Mouse (Mus musculus) ovary, postnatal 36 days (tissue): ENCODE results near the gene Olfr1100.

Experiments used
- DNase-seq: peaks from one replicate; pipeline ENCODE4 v3.0.0; 2022; ENCODE audit warnings: low spot score, mixed read lengths

The Olfr1100 gene

GRCm38 (mm10) chr2:86979854-86980253, at the start of gene Olfr1100:
Gene Olfr1100, minus strand, starts transcription at chr2:86979954.
- no peak for DNase-seq

GRCm38 (mm10) chr2:87026980-87027379, 47.2 kb upstream of the Olfr1100 start, which contains the start of gene Olfr1104:
Gene Olfr1104, minus strand, starts transcription at chr2:87027080.
- DNase-seq: no peak

DNA sequence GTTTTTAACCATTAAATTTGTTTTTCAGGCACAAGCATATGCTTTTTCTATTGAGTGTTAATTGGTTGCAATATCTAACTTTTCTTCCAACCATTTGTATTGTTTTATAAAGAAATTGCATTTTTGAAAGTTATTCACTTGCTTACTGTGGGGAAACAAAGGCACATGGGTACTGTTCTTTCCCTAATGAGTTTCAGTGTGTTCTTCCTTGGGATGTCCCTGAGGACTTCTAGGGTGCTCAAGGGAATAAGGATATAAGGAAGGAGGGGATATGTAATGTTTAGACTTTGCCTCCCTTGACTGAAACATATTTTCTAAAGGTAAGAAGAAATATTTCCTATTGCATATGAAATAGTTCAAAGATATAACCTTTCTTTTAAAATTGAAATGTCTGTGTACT, 18.3 kb upstream of the Olfr1100 start, which contains the start of gene Olfr1102:
TSS of gene Olfr1102 (plus strand) at position 301 of the 400 bp plus-strand sequence.
- DNase-seq: no peak

DNA sequence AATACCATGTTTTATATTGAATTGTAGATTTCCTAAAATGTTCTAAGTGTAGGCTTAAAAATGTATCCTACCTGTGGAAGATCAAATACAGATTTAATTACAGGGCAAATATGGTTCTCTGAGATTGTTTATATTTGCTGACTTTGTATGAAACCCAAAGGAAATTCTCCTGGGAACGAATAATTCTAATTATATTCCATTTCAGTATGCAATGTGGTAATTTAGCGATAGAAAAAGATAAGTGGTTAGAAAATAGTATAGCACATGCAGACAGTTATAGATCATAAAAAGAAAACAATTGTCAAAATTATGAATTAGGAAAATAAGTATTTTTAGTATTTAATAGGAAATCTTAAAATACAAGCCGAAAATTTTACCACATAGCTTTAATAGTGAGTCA, 11.4 kb upstream of the Olfr1100 start, which contains the start of gene Olfr1101:
TSS of gene Olfr1101 (minus strand) at position 101 of the 400 bp plus-strand sequence.
- DNase-seq: no peak

- no peak for DNase-seq
These were observed 19.2 kb downstream of the Olfr1100 start, which contains the start of gene Olfr1099 for GRCm38 (mm10) chr2:86960593-86960992. Gene Olfr1099, minus strand, starts transcription at chr2:86960693.

GRCm38 (mm10) chr2:86926557-86926956, 53.2 kb downstream of the Olfr1100 start:
- DNase-seq: no peak
